Mouse (Mus musculus) small intestine, adult 2 months (tissue): Measurements from ENCODE around the gene Itga2b.

Source experiments
- CTCF ChIP-seq: fragments of 200-500 bp; IDR thresholded peaks from 2 replicates; pipeline ENCODE4 v1.5.1; 2012; ENCODE audit warnings: low read depth, mild to moderate bottlenecking, control low read depth, inconsistent platforms, low read length, moderate library complexity, mixed read lengths; ENCODE audit not compliant: insufficient replicate concordance, insufficient read length; ENCODE audit errors: extremely low read depth
- POLR2A ChIP-seq: fragments of 200-500 bp; IDR thresholded peaks from 2 replicates; pipeline ENCODE4 v1.6.1; 2012; ENCODE audit warnings: low read depth, mild to moderate bottlenecking, control low read depth, inconsistent platforms, low read length, moderate library complexity

- TF ChIP-seq CTCF (no peak), POLR2A (no peak)
Observed at GRCm38 (mm10) chr11:102425555-102426316, 44.2 kb downstream of the Itga2b start.
